In genomic region chr2:73348221-73348620, GRCm38 (mm10) we compare ENCODE assay signal across 19 mouse cellular contexts. TPM values are rescaled to one million over a fixed set of nuclear protein-coding genes. Genes with fewer than 3 reads are reported as not detected.
DNase-seq lines count a peak whose midpoint lies in the region; ATAC-seq and TF ChIP-seq lines count a peak whose summit lies in the region.
"Had no signal": no experiment of that assay in that cellular context is flagged by ENCODE, and none has a peak within 500 bp of the region (broad histone marks: within the 10 kb centered on the region; RNA-seq: fewer than 3 reads in every experiment).

No protein-coding gene starts in this region.

- H3K4me2 ChIP-seq in hindbrain, embryonic 14.5 days (replicated peaks), result no peak overlapping the region
- H3K4me2 ChIP-seq in hindbrain, embryonic 16.5 days (ENCODE audit: low read length), result no peak overlapping the region
- H3K4me2 ChIP-seq in lung, embryonic 14.5 days, result peak overlapping the region; percentile 28
- H3K4me2 ChIP-seq in midbrain, embryonic 15.5 days, result no peak overlapping the region
- H3K4me2 ChIP-seq: forebrain, embryonic 13.5 days; heart, embryonic 12.5 days; limb, embryonic 15.5 days; stomach, embryonic 15.5 days had no signal

- H3K27ac ChIP-seq in hindbrain, embryonic 14.5 days, result peak overlapping the region; percentile 36; the same call in 1 of the 2 replicates
- H3K27ac ChIP-seq in hindbrain, embryonic 16.5 days (ENCODE audit: low read depth, low read length), result no peak overlapping the region
- no peak overlapping the region for H3K27ac ChIP-seq in lung, embryonic 14.5 days (ENCODE audit: low read depth)
- H3K27ac ChIP-seq in midbrain, embryonic 15.5 days, result 0 out of 2 replicates have a peak overlapping the region, but pooled peaks have one; percentile 10
- no peak overlapping the region for H3K27ac ChIP-seq in midbrain, embryonic 10.5 days (replicated peaks)
- H3K27ac ChIP-seq: forebrain, embryonic 13.5 days; limb, embryonic 15.5 days; stomach, embryonic 15.5 days had no signal

- H3K4me3 ChIP-seq in hindbrain, embryonic 14.5 days (replicated peaks; ENCODE audit: low read length), result no peak overlapping the region
- no peak overlapping the region for H3K4me3 ChIP-seq in hindbrain, embryonic 16.5 days (ENCODE audit: low read length)
- H3K4me3 ChIP-seq in lung, embryonic 14.5 days (ENCODE audit: low read depth, low read length), result no peak overlapping the region
- H3K4me3 ChIP-seq in midbrain, embryonic 15.5 days, result no peak overlapping the region
- no peak overlapping the region for H3K4me3 ChIP-seq in midbrain, embryonic 10.5 days
- H3K4me3 ChIP-seq: forebrain, embryonic 13.5 days; heart, embryonic 12.5 days; limb, embryonic 15.5 days; stomach, embryonic 15.5 days had no signal

- H3K9ac ChIP-seq in hindbrain, embryonic 14.5 days, result no peak overlapping the region
- no peak overlapping the region for H3K9ac ChIP-seq in hindbrain, embryonic 16.5 days (ENCODE audit: low read depth, low read length)
- no peak overlapping the region for H3K9ac ChIP-seq in lung, embryonic 14.5 days
- H3K9ac ChIP-seq in midbrain, embryonic 15.5 days, result no peak overlapping the region
- H3K9ac ChIP-seq: forebrain, embryonic 13.5 days; heart, embryonic 12.5 days; limb, embryonic 15.5 days; stomach, embryonic 15.5 days had no signal

- no peaks in the 10 kb centered on the region for H3K27me3 ChIP-seq in hindbrain, embryonic 14.5 days (ENCODE audit: control insufficient read depth, insufficient read depth, low read length)
- no peaks in the 10 kb centered on the region for H3K27me3 ChIP-seq in hindbrain, embryonic 16.5 days (replicated peaks; ENCODE audit: control insufficient read depth, insufficient read depth, low read length)
- H3K27me3 ChIP-seq in lung, embryonic 14.5 days (ENCODE audit: insufficient read depth, low read length), result no peaks in the 10 kb centered on the region
- no peaks in the 10 kb centered on the region for H3K27me3 ChIP-seq in midbrain, embryonic 15.5 days (replicated peaks)
- no peaks in the 10 kb centered on the region for H3K27me3 ChIP-seq in midbrain, embryonic 10.5 days (ENCODE audit: low read depth, poor library complexity, severe bottlenecking)
- H3K27me3 ChIP-seq: forebrain, embryonic 13.5 days; heart, embryonic 12.5 days; limb, embryonic 15.5 days; stomach, embryonic 15.5 days had no signal

- no peak for ATAC-seq in hindbrain, embryonic 14.5 days (ENCODE audit: low FRiP score)
- ATAC-seq in hindbrain, embryonic 16.5 days, result no peak
- ATAC-seq in lung, embryonic 14.5 days (ENCODE audit: insufficient read depth), result no peak
- no peak for ATAC-seq in midbrain, embryonic 15.5 days (replicated peaks)
- ATAC-seq in inflammation-experienced regulatory T-cells, adult 6 months, result peak; percentile 49
- ATAC-seq: forebrain, embryonic 13.5 days had no signal

- no peak for TF ChIP-seq CTCF in lung, embryonic 14.5 days (IDR thresholded peaks at IDR 0.05; ENCODE audit: low read depth)

- H3K36me3 ChIP-seq in hindbrain, embryonic 14.5 days (replicated peaks; ENCODE audit: control insufficient read depth, insufficient read depth), result 0 out of 2 replicates have a peak, but pooled peaks cover 4% of the 10 kb centered on the region
- no peaks in the 10 kb centered on the region for H3K36me3 ChIP-seq in hindbrain, embryonic 16.5 days (ENCODE audit: control insufficient read depth, insufficient read depth, low read length)
- H3K36me3 ChIP-seq in lung, embryonic 14.5 days (ENCODE audit: insufficient read depth), result no peaks in the 10 kb centered on the region
- no peaks in the 10 kb centered on the region for H3K36me3 ChIP-seq in midbrain, embryonic 15.5 days (replicated peaks)
- H3K36me3 ChIP-seq in midbrain, embryonic 10.5 days, result no peaks in the 10 kb centered on the region
- H3K36me3 ChIP-seq: heart, embryonic 12.5 days; limb, embryonic 15.5 days; stomach, embryonic 15.5 days had no signal

- H3K9me3 ChIP-seq in hindbrain, embryonic 14.5 days (ENCODE audit: control insufficient read depth, low read length), result no peaks in the 10 kb centered on the region
- H3K9me3 ChIP-seq in hindbrain, embryonic 16.5 days (ENCODE audit: control insufficient read depth, low read length), result no peaks in the 10 kb centered on the region
- H3K9me3 ChIP-seq in lung, embryonic 14.5 days (ENCODE audit: low read depth, low read length), result no peaks in the 10 kb centered on the region
- no peaks in the 10 kb centered on the region for H3K9me3 ChIP-seq in midbrain, embryonic 15.5 days
- H3K9me3 ChIP-seq in midbrain, embryonic 10.5 days (replicated peaks), result no peaks in the 10 kb centered on the region
- H3K9me3 ChIP-seq: forebrain, embryonic 13.5 days; heart, embryonic 12.5 days; limb, embryonic 15.5 days; stomach, embryonic 15.5 days had no signal

- DNase-seq in hindbrain, embryonic 14.5 days (ENCODE audit: low spot score), result no peak
- DNase-seq in lung, embryonic 14.5 days, result no peak
- no peak for DNase-seq in lung, postnatal 25 days (ENCODE audit: low spot score)
- no peak for DNase-seq in midbrain, embryonic 10.5 days (ENCODE audit: low spot score)
- no peak for DNase-seq in B cell, adult 2 months
- DNase-seq: adrenal gland, adult 2 months; cerebellum, adult 2 months; heart, postnatal 14 days; kidney, adult 9 months; kidney, postnatal 25 days; right cerebral cortex, postnatal 25 days; thymus, adult 2 months had no signal

- WGBS in hindbrain, embryonic 14.5 days, result 84% methylated on average over 6 of the region's 6 CpGs
- 79% methylated on average over 6 of the region's 6 CpGs for WGBS in hindbrain, embryonic 16.5 days
- WGBS in lung, embryonic 14.5 days, result 74% methylated on average over 6 of the region's 6 CpGs
- 86% methylated on average over 6 of the region's 6 CpGs for WGBS in midbrain, embryonic 15.5 days
- 95% methylated on average over 6 of the region's 6 CpGs for WGBS in midbrain, embryonic 10.5 days

- H3K4me1 ChIP-seq in hindbrain, embryonic 14.5 days (replicated peaks; ENCODE audit: control insufficient read depth, insufficient read depth, low read length), result peaks cover 9% of the 10 kb centered on the region; the same call in 1 of the 2 replicates
- H3K4me1 ChIP-seq in hindbrain, embryonic 16.5 days (ENCODE audit: control insufficient read depth, insufficient read depth, low read depth, low read length), result peaks cover 3% of the 10 kb centered on the region; the same call in 1 of the 2 replicates
- peaks cover 3% of the 10 kb centered on the region; the same call in 1 of the 2 replicates for H3K4me1 ChIP-seq in lung, embryonic 14.5 days (ENCODE audit: insufficient read depth)
- 0 out of 2 replicates have a peak, but pooled peaks cover 4% of the 10 kb centered on the region for H3K4me1 ChIP-seq in midbrain, embryonic 15.5 days
- H3K4me1 ChIP-seq in midbrain, embryonic 10.5 days, result peaks cover 10% of the 10 kb centered on the region; the same call in 1 of the 2 replicates

RNA-seq across cellular contexts. Expression of gene Cir1, which starts 35.7 kb away (rescaled TPM):
- 26.5 and 28.0 TPM in 2 replicates for polyA plus RNA-seq in hindbrain, embryonic 14.5 days (2014; fragmentation: Nextera tagmentation; extraction: Ambion mirVana)
- polyA plus RNA-seq in hindbrain, embryonic 16.5 days (2015; fragmentation: Nextera tagmentation; extraction: Ambion mirVana), result 20.9 and 23.8 TPM in 2 replicates
- 20.9 and 23.8 TPM in 2 replicates for polyA plus RNA-seq in lung, embryonic 14.5 days (2014; fragmentation: Nextera tagmentation; extraction: Ambion mirVana)
- 26.2 and 27.4 TPM in 2 replicates for polyA plus RNA-seq in midbrain, embryonic 15.5 days (2015; fragmentation: Nextera tagmentation; extraction: Ambion mirVana)
- polyA plus RNA-seq in midbrain, embryonic 10.5 days (2016; fragmentation: Nextera tagmentation; extraction: Ambion mirVana), result 14.0 and 19.0 TPM in 2 replicates
- 10 to 100 TPM; 18.9 to 30.4 (median 30.3) TPM for polyA plus RNA-seq in inflammation-experienced regulatory T-cells, adult 6 months (2017; shearing (Covaris generic))

RNA-seq across cellular contexts. Expression of gene Scrn3, which starts 35.8 kb away (rescaled TPM):
- 6.9 and 7.0 TPM in 2 replicates for polyA plus RNA-seq in hindbrain, embryonic 14.5 days (2014; fragmentation: Nextera tagmentation; extraction: Ambion mirVana)
- polyA plus RNA-seq in hindbrain, embryonic 16.5 days (2015; fragmentation: Nextera tagmentation; extraction: Ambion mirVana), result 8.2 and 8.4 TPM in 2 replicates
- 15.0 and 15.9 TPM in 2 replicates for polyA plus RNA-seq in lung, embryonic 14.5 days (2014; fragmentation: Nextera tagmentation; extraction: Ambion mirVana)
- polyA plus RNA-seq in midbrain, embryonic 15.5 days (2015; fragmentation: Nextera tagmentation; extraction: Ambion mirVana), result 6.9 and 7.7 TPM in 2 replicates
- 12.4 and 12.7 TPM in 2 replicates for polyA plus RNA-seq in midbrain, embryonic 10.5 days (2016; fragmentation: Nextera tagmentation; extraction: Ambion mirVana)
- 10 to 100 TPM in 2 of 3 experiments, 1 to 10 TPM in 1; 8.8 to 13.5 (median 12.5) TPM for polyA plus RNA-seq in inflammation-experienced regulatory T-cells, adult 6 months (2017; shearing (Covaris generic))

RNA-seq across cellular contexts. Expression of gene Gpr155, which starts 38.2 kb away (rescaled TPM):
- 15.2 and 17.9 TPM in 2 replicates for polyA plus RNA-seq in hindbrain, embryonic 14.5 days (2014; fragmentation: Nextera tagmentation; extraction: Ambion mirVana)
- polyA plus RNA-seq in hindbrain, embryonic 16.5 days (2015; fragmentation: Nextera tagmentation; extraction: Ambion mirVana), result 12.8 and 14.6 TPM in 2 replicates
- polyA plus RNA-seq in lung, embryonic 14.5 days (2014; fragmentation: Nextera tagmentation; extraction: Ambion mirVana), result 6.2 and 6.9 TPM in 2 replicates
- polyA plus RNA-seq in midbrain, embryonic 15.5 days (2015; fragmentation: Nextera tagmentation; extraction: Ambion mirVana), result 12.7 and 14.0 TPM in 2 replicates
- 1.7 and 2.3 TPM in 2 replicates for polyA plus RNA-seq in midbrain, embryonic 10.5 days (2016; fragmentation: Nextera tagmentation; extraction: Ambion mirVana)
- polyA plus RNA-seq in inflammation-experienced regulatory T-cells, adult 6 months (2017; shearing (Covaris generic)), result 10 to 100 TPM; 22.1 to 24.3 (median 24.1) TPM

Comparison
In these comparisons a context has a peak if more than half of its experiments do, and no peak if none do; other contexts are left out.
1. H3K27ac ChIP-seq: peak in hindbrain, embryonic 14.5 days (single experiment) and midbrain, embryonic 15.5 days (single experiment); none in hindbrain, embryonic 16.5 days (single experiment), lung, embryonic 14.5 days (single experiment) and midbrain, embryonic 10.5 days (single experiment).